Mouse (Mus musculus) ZHBTc4 (cell line): ENCODE results near the gene Depdc5.
A peak's percentile ranks its signal among the peaks of the same experiment; 100 is the strongest.
"Not testable (repeated sequence)": the region's sequence is repeated elsewhere in the genome, so short reads cannot be mapped to it uniquely, and the experiment has no call there.

Experiments
- DNase-seq: peaks from one replicate; pipeline ENCODE4 v3.0.0-alpha.2; 2011; ENCODE audit warnings: low read depth, low spot score

The Depdc5 gene

DNA sequence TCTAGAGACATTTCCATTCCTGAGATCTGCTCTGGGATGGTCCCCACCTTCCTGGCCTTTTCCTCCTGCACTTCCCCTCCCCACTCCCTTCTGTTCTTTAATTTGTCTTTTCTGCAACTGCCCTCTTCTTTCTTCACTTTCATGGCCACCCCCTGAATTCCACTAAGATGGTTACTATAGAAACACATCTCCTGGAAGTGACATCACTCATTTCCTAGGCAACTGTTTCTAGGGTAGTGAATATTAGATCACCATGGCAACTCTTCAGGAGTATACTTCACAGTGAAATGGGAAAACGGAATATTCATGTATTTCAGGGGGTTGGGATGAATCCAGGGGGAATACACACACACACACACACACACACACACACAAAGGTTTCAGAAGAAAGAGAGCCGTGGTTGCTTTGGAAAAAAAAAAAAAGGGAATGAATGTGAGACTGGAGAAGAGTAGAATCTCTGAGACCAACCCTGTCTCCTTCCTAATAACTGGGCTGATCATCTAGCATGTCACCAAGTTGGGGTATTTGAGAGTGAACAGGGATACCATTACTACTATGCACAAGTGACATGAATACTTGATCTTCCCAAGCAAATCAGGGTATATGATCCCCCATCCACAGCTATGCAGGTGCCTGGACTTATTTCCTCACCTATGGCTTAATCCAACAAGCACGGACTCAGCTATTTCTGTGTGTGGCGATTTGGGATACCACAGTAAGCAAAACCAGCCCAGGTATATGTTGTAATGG is 167.1 kb downstream of the Depdc5 start:
- DNase-seq: no peak

DNA sequence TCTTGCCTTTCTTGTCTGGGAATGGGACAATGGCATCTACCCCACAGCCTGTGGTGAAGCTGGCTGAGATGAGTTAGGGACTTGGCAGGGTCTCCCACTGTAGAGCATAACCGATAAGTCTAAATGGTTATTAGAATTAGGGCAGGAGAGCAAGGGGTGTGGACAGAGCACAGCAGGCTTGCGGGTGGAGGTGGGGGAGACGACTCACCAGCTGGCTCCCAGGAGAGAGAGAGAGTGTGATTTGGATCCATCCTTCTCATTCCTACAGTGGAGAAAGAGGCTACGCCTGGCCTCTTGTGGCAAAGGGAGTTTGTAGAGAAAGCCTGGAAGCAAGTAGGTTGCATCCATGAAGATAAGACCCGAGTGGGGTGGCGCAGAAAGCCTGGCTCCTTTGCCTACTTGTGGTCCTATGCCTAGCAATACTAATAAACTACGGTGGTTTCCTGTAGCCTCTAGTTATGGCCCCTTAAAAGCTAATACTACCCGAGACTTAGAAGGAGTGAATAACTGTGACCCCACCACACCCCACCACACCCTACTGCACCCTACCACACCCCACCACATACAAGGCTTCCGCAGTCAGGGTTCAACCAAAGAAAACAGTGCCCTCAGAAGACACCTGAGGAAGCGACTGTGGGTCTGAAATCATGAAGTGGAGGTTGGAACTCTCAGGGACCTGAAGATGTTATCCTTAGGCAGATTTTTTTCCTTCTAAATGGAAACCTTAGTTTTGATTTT is 168.7 kb downstream of the Depdc5 start:
- no peak for DNase-seq

DNA sequence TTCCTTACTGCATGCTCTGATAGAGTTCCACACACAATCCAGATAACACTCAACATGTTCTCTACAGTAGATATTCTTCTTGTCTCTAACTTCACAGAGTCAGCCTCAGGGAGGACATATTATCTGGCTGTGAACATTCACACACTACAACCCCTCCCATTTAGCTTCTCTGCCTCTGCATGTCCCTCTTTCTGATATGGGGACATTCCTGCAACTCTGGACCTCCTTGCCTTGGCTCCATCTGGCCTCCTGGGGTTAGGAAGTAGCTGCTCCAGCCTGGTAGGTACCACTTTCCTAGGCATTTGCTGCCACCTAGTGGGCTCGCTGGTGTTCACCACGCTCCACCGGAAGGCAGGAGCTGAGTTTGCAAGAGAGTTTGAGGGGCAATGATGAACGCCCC is 169.6 kb downstream of the Depdc5 start:
- DNase-seq: peak; percentile 91

DNA sequence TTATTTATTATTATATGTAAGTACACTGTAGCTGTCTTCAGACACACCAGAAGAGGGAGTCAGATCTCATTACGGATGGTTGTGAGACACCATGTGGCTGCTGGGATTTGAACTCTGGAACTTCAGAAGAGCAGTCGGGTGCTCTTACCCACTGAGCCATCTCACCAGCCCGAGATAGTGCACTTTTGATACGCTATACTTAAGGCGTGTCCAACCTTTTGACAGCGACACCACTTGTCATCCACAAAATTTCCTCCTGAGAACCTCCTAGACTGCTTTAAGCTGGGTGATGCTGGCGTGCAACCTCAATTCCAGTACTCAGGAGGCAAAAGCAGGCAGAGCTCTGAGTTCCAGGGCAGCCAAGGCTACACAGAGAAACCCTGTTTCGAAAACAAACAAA is 170.1 kb downstream of the Depdc5 start:
- DNase-seq: not testable (repeated sequence)

DNA sequence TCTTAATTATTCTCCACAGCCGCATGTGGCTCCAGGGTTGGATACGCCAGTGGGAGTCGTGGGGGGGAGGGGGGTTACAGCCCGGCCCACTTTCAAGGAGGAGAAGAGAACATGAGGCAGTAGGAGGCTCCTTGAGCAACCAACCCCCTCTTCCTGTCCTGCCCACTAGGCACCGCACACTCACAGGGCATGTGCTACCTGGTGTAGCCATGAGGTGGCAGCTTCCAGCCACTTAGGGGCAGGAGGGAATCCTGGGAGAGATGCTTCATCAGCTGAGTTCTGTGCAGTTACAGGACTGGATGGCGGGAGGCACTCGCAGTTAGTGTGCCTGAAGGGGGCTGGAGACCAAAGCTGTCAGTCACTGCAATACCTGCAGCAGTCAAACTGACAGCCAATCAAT is 170.6 kb downstream of the Depdc5 start:
- peak; percentile 94 for DNase-seq

DNA sequence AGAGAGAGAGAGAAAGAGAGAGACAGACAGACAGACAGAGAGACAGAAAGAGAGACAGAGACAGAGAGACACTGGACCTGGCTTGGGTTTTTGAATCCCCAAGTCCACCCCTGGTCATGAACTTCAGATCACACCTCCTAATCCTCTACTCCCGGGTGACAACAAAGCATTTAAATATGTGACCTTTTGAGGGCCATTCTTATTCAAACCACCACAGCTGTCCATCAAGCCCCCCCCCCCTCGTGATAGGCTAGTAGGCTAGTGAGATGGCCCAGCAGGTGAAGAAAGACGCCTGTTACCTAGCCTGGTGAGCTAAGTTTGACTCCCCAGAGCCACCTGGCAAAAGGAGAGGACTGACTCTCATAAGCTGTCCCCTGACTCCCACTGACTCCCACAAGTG is 171.4 kb downstream of the Depdc5 start:
- DNase-seq: peak; percentile 41

DNA sequence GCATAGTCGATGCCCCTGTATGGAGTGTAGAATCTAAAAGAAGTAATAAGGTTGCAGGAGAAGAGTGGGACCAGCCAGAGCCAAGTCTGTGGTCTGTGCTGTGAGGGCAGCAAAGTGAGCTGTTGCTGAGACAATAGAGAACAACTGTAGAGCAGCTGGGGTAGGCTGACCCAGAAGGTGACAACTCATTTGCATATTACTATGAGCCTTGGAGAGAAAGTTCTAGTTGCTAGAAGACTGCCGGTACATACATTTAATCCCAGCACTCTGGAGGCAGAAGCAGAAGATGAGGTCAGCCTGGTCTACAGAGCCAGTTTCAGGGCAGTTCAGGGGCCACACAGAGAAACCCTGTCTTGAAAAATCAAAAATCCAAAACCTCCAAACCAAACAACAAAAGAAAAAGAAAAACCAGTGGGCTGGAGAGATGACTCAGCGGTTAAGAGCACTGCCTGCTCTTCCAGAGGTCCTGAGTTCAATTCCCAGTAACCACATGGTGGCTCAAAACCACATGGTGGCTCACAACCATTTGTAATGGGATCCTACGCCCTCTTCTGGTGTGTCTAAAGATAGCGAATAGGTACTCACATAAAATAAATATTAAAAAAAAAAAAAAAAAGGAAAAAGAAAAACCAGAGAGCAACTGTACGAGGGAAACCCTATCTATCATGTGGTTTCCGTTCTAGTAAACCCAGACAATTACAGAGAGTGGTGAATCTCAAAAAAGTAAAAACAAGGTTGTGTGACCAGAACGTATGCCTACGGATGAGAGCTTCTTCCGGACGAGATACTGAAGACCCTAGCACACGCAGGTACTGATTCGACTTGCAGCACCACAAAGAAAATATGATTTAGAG is 175.4 kb downstream of the Depdc5 start:
- no peak for DNase-seq

DNA sequence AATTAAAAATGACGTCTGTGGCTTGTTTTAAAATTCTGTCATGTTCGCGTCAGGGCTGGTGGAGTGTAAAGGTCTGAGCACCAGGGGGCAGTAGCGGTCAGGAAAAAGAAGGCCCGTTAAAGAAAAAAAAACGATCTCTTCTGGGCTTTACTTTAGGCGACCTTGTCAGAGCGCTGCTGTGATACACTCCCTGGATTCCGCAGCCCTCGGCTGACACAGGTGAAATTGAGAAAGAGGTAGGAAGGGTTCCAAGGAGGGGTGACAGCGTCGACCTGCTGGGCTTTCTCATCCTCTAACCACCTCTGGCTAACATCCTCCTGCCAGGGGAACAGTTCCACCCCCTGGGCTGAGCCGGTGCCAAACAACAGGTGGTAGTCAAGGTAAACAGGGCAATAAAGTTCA is 176.0 kb downstream of the Depdc5 start:
- peak; percentile 80 for DNase-seq

DNA sequence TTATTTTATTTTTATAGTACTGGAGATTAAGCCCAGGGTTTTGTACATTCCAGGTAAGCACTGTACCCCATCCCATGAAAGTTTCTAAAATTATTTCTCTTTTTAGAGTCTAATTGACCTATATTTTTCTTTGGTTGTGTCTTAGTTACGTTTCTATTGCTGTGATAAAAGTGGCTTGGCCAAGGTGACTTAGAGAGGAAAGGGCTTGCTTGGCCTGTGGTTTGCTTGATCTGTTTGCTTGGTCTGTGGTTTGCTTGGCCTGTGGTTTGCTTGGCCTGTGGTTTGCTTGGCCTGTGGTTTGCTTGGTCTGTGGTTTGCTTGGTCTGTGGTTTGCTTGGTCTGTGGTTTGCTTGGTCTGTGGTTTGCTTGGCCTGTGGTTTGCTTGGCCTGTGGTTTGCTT is 177.2 kb downstream of the Depdc5 start:
- not testable (repeated sequence) for DNase-seq

DNA sequence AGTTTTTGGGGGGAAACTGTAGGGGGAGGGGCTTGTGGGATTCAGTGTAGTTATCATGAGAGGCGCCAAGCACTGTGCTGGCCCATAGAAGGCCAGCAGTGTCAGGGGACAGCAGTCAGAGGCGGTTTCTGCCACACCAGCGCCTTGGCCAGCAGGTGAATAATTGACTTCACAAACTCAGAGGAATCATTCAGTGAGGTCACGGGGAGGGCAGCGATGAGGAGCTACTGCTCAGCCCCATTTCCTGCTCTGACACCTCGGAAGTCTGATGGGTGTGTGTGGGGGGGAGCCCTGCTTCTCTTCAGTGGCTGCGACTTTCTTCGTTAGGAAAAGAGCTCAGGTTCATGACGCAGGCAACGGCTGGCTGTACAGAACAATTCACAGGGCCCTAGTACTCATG is 179.9 kb downstream of the Depdc5 start:
- DNase-seq: no peak
